Mouse (Mus musculus): ENCODE measurements around the gene Trim2. TPM values are rescaled to one million over a fixed set of nuclear protein-coding genes. Genes with fewer than 3 reads are reported as not detected.

The Trim2 gene
- polyA plus RNA-seq (2016; fragmentation: Nextera tagmentation; extraction: Ambion mirVana) = 11.3 and 13.5 TPM in 2 replicates

GRCm38 (mm10) chr3:84306777-84307176 lies at the start of gene Trim2:
Gene Trim2 (minus strand): TSS chr3:84306877.
- Histone ChIP-seq H3K27ac (no peak within 1 kb of the TSS), H3K4me3 (no peak within 1 kb of the TSS), H3K27me3 (ENCODE audit: low read depth, poor library complexity, severe bottlenecking) (peaks cover 74% of the 10 kb centered on the region), H3K9me3 (replicated peaks) (no peaks in the 10 kb centered on the region), H3K4me1 (peaks cover 26% of the 10 kb centered on the region), H3K36me3 (no peaks in the 10 kb centered on the region)
- no peak for DNase-seq (ENCODE audit: low spot score)
- WGBS = 93% methylated on average over 3 of the region's 3 CpGs

GRCm38 (mm10) chr3:84355930-84356689 lies 49.4 kb upstream of the Trim2 start:
- no peak overlapping the region for H3K27ac ChIP-seq
- no peaks in the 10 kb centered on the region for H3K36me3 ChIP-seq
- no peak overlapping the region for H3K4me3 ChIP-seq
- DNase-seq (ENCODE audit: low spot score) = no peak
- H3K27me3 ChIP-seq (ENCODE audit: low read depth, poor library complexity, severe bottlenecking) = peaks cover 6% of the 10 kb centered on the region; the same call in 1 of the 2 replicates
- H3K9me3 ChIP-seq (replicated peaks) = no peaks in the 10 kb centered on the region
- peaks cover 3% of the 10 kb centered on the region; the same call in 1 of the 2 replicates for H3K4me1 ChIP-seq
- WGBS = 59% methylated on average over 12 of the region's 12 CpGs

DNA sequence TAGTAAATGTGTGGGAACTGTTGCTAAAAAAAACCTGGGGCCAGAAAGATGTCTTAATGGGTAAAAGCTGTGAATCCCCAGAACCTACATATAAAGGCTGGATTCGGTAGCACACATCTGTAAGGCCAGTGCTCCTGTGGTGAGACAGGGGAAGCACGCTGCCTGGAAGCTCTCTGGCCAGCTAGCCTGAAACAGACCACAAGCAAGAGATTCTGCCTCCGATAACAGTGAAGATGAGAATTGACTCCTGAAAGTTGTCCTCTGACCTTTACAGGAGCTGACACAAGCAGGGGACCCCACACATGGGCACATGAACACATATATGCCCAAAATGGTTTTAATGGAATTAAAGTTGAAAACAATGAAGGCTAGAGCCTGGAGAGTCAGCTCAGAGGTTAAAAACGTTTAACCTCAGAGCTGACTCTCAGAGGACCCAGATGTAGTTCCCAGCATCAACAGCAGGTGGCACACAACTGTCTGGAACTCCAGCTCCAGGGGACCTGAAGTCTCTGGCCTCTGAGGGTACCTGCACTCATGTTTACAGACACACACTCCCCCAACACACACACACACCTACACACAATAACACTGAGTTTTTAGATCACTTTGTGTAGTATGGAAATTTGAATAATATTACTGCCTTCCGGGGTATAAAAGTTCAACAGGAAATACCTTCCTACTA lies 45.8 kb upstream of the Trim2 start:
- Histone ChIP-seq H3K4me1 (peaks cover 8% of the 10 kb centered on the region; the same call in 1 of the 2 replicates), H3K36me3 (no peaks in the 10 kb centered on the region), H3K27ac (no peak overlapping the region), H3K4me3 (no peak overlapping the region), H3K9me3 (replicated peaks) (no peaks in the 10 kb centered on the region), H3K27me3 (ENCODE audit: low read depth, poor library complexity, severe bottlenecking) (peaks cover 17% of the 10 kb centered on the region)
- DNase-seq (ENCODE audit: low spot score) = peak; percentile 85
- 41% methylated on average over 5 of the region's 5 CpGs for WGBS

DNA sequence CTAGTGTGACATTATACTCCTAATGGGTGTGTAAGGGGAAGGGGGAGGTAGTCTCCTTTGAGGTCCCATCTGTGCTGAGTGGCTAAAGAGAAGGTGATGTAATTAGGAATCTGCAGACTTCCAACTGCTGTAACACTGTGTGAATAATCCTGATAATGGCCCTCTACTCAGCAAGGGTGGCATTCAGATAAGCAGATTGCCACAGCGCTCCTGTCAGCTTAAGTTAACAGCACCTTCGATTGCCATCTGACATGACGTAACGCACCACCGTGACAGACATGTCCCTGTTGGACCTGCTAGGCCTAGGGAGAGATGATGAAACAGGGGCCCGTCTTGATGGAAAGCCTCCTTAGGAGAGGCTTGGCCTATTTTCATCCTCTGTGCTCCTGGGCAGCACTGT lies 43.6 kb upstream of the Trim2 start:
- H3K4me1 ChIP-seq = peaks cover 27% of the 10 kb centered on the region
- no peak for DNase-seq (ENCODE audit: low spot score)
- WGBS = 92% methylated on average over 6 of the region's 6 CpGs
- no peak overlapping the region for H3K27ac ChIP-seq
- H3K27me3 ChIP-seq (ENCODE audit: low read depth, poor library complexity, severe bottlenecking) = peaks cover 30% of the 10 kb centered on the region
- no peak overlapping the region for H3K4me3 ChIP-seq
- no peaks in the 10 kb centered on the region for H3K36me3 ChIP-seq
- no peaks in the 10 kb centered on the region for H3K9me3 ChIP-seq (replicated peaks)

GRCm38 (mm10) chr3:84349771-84350170 lies 43.1 kb upstream of the Trim2 start:
- no peak for DNase-seq (ENCODE audit: low spot score)
- H3K36me3 ChIP-seq = no peaks in the 10 kb centered on the region
- H3K4me3 ChIP-seq = no peak overlapping the region
- H3K27ac ChIP-seq = no peak overlapping the region
- WGBS = 91% methylated on average over 10 of the region's 10 CpGs
- H3K27me3 ChIP-seq (ENCODE audit: low read depth, poor library complexity, severe bottlenecking) = peaks cover 30% of the 10 kb centered on the region
- no peaks in the 10 kb centered on the region for H3K9me3 ChIP-seq (replicated peaks)
- peaks cover 31% of the 10 kb centered on the region for H3K4me1 ChIP-seq

GRCm38 (mm10) chr3:84347426-84347825 lies 40.7 kb upstream of the Trim2 start:
- Histone ChIP-seq H3K36me3 (no peaks in the 10 kb centered on the region), H3K9me3 (replicated peaks) (no peaks in the 10 kb centered on the region), H3K4me3 (no peak overlapping the region), H3K27me3 (ENCODE audit: low read depth, poor library complexity, severe bottlenecking) (peaks cover 35% of the 10 kb centered on the region), H3K4me1 (peaks cover 29% of the 10 kb centered on the region), H3K27ac (0 out of 2 replicates have a peak overlapping the region, but pooled peaks have one; percentile 0)
- WGBS = 63% methylated on average over 4 of the region's 4 CpGs
- no peak for DNase-seq (ENCODE audit: low spot score)

DNA sequence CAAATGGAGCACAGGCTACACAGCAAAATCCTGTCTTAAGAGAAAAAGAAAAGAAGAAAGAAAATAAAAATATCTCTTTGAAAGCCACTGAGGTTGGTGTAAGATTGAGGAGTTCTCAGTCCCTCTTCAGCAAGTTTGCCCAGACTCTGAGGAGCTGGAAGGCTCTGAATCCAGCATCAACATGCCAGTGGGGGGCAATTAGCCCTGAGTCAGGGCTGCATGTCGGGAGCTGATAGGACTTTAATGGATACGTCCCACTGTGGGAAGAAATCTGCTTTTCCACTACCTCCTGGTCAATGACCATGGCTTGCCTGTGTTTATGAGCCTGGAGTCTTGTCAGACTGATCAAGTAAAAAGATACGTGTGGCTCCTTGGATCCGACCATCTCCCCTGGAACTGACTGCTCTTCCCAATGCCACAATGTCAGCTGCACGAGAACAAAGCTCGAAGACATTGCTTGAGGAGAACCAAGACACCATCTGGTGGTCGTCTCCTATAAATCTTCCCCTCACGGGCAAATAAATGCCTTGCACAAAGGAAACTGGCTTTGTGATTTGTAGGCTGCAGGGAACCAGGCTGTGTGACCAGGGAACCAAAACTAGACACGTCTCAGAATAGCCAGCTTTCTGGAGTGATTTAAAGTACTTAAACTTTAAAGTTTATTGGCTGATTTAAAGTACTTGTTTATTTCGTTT lies 39.9 kb upstream of the Trim2 start:
- Histone ChIP-seq H3K4me3 (no peak overlapping the region), H3K27ac (0 out of 2 replicates have a peak overlapping the region, but pooled peaks have one; percentile 0), H3K9me3 (replicated peaks) (no peaks in the 10 kb centered on the region), H3K27me3 (ENCODE audit: low read depth, poor library complexity, severe bottlenecking) (peaks cover 33% of the 10 kb centered on the region), H3K4me1 (peaks cover 30% of the 10 kb centered on the region), H3K36me3 (no peaks in the 10 kb centered on the region)
- WGBS = 10% methylated on average over 10 of the region's 10 CpGs
- DNase-seq (ENCODE audit: low spot score) = no peak

- Histone ChIP-seq H3K4me1 (peaks cover 30% of the 10 kb centered on the region), H3K9me3 (replicated peaks) (no peaks in the 10 kb centered on the region), H3K4me3 (peak overlapping the region; percentile 51), H3K36me3 (no peaks in the 10 kb centered on the region), H3K27me3 (ENCODE audit: low read depth, poor library complexity, severe bottlenecking) (peaks cover 29% of the 10 kb centered on the region), H3K27ac (no peak overlapping the region)
- DNase-seq (ENCODE audit: low spot score) = no peak
- 49% methylated on average over 6 of the region's 6 CpGs for WGBS
Observed at GRCm38 (mm10) chr3:84345646-84345980, 38.9 kb upstream of the Trim2 start.

DNA sequence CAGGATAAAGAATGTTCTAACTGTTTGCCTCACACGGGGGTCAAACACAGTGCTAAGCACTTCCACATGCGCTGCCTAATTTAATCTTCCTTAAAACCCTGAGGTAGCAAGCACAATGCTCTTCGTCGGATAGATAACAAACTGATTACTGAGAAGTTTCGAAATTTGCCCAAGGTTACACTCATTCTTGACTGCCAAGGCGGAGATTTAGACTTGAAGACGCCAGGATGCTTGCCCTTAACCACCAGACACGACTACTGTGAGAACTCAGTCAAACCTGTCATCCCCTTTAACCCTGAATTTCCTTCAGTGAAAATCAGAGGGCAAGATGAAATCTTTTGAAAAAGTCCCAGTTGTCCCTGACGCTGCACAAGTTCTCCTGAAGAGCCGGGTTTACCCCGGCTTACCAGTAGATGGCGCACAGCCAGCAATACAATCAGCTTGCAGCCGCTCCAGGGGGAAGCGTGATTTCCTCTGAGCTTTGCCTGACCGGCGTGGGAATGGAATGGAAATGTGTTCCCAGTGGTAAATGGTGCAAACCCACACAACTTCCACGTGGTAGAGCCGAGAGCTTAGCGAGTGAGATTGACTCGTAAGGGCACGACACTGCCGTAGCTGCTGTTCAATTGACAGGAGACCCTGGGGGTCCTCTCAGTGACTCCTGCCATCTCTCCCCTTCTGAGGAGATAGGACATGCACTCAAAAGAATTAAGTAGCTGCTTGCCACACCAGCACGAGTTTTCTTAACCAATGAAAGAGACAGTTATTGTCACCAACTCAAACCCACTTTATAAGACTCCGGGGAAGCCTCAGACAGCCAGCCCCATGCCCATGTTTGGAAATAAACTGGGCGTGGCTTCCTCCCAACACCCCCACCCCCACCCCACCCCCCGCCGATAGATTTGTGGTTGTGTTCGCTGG lies 38.3 kb upstream of the Trim2 start:
- Histone ChIP-seq H3K27ac (no peak overlapping the region), H3K4me3 (peak overlapping the region; percentile 51), H3K27me3 (ENCODE audit: low read depth, poor library complexity, severe bottlenecking) (peaks cover 29% of the 10 kb centered on the region), H3K4me1 (peaks cover 30% of the 10 kb centered on the region), H3K36me3 (no peaks in the 10 kb centered on the region), H3K9me3 (replicated peaks) (no peaks in the 10 kb centered on the region)
- DNase-seq (ENCODE audit: low spot score) = peak; percentile 87
- 12% methylated on average over 28 of the region's 28 CpGs for WGBS

- no peak for DNase-seq (ENCODE audit: low spot score)
- peaks cover 24% of the 10 kb centered on the region for H3K27me3 ChIP-seq (ENCODE audit: low read depth, poor library complexity, severe bottlenecking)
- WGBS = 91% methylated on average over 9 of the region's 9 CpGs
- no peak overlapping the region for H3K27ac ChIP-seq
- no peaks in the 10 kb centered on the region for H3K36me3 ChIP-seq
- H3K4me1 ChIP-seq = peaks cover 30% of the 10 kb centered on the region
- H3K4me3 ChIP-seq = no peak overlapping the region
- H3K9me3 ChIP-seq (replicated peaks) = no peaks in the 10 kb centered on the region
Observed at GRCm38 (mm10) chr3:84343101-84343500, 36.4 kb upstream of the Trim2 start.

GRCm38 (mm10) chr3:84341811-84342210 lies 35.1 kb upstream of the Trim2 start:
- no peaks in the 10 kb centered on the region for H3K36me3 ChIP-seq
- no peaks in the 10 kb centered on the region for H3K9me3 ChIP-seq (replicated peaks)
- H3K27ac ChIP-seq = no peak overlapping the region
- WGBS = 66% methylated on average over 7 of the region's 7 CpGs
- no peak overlapping the region for H3K4me3 ChIP-seq
- H3K4me1 ChIP-seq = peaks cover 26% of the 10 kb centered on the region
- no peak for DNase-seq (ENCODE audit: low spot score)
- H3K27me3 ChIP-seq (ENCODE audit: low read depth, poor library complexity, severe bottlenecking) = peaks cover 19% of the 10 kb centered on the region

- Histone ChIP-seq H3K4me1 (peaks cover 31% of the 10 kb centered on the region), H3K27me3 (ENCODE audit: low read depth, poor library complexity, severe bottlenecking) (peaks cover 41% of the 10 kb centered on the region), H3K9me3 (replicated peaks) (no peaks in the 10 kb centered on the region), H3K4me3 (no peak overlapping the region), H3K36me3 (no peaks in the 10 kb centered on the region), H3K27ac (no peak overlapping the region)
- DNase-seq (ENCODE audit: low spot score) = no peak
- 39% methylated on average over 11 of the region's 11 CpGs for WGBS
Observed at GRCm38 (mm10) chr3:84337585-84337984, 30.9 kb upstream of the Trim2 start.
